Mouse (Mus musculus) cerebellum, adult 11-12 months (tissue): Measurements from ENCODE around the gene Pars2.

ENCODE experiments used
- DNase-seq: peaks from one replicate; pipeline ENCODE4 v3.0.0; 2022

Gene Pars2

DNA sequence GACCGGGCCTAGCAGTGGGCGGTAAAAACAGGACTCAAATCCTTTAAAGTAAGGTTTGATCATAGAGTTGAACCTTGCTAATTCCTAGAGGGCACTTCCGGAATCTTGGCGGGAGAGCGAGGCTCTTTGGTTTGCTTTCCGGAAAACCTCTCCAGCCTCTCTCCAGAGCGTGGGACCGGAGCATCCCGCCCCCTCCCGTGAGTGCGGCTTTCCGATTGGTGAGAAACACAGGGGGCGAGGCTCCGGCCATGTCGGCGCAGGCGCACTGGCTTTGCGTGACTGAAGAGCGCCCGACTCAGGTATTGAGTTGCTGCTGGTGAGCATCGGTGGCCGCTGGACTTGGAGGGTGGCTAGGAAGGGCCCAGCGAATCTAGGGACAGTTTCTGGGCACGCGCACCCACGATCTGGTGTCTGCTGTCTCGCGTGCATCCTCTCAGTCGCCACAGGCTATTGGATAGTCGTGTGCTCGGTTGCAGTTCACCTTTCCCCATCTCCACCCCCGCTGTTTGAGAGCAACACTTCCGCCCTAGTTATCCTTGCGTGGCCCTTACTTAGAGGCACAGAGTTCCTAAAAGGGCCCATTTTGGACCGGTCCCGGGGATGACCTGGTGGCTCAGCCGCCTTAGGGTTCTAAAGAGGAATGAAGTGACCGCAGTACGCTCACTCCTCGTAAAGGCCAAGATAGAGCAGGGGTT is at the start of gene Pars2:
TSS of gene Pars2 (plus strand) at position 237 of the 695 bp plus-strand sequence.
- DNase-seq: peak; percentile 99

GRCm38 (mm10) chr4:106606639-106607554 is 44.0 kb upstream of the Pars2 start:
- no peak for DNase-seq

- DNase-seq: no peak
These were observed 43.0 kb upstream of the Pars2 start for GRCm38 (mm10) chr4:106607905-106608304.

- DNase-seq: no peak
These were observed 37.8 kb upstream of the Pars2 start for GRCm38 (mm10) chr4:106613105-106613504.

- DNase-seq: no peak
These were observed 37.3 kb upstream of the Pars2 start for GRCm38 (mm10) chr4:106613560-106613959.

GRCm38 (mm10) chr4:106614180-106614797 is 36.6 kb upstream of the Pars2 start:
- DNase-seq: peak; percentile 32

DNA sequence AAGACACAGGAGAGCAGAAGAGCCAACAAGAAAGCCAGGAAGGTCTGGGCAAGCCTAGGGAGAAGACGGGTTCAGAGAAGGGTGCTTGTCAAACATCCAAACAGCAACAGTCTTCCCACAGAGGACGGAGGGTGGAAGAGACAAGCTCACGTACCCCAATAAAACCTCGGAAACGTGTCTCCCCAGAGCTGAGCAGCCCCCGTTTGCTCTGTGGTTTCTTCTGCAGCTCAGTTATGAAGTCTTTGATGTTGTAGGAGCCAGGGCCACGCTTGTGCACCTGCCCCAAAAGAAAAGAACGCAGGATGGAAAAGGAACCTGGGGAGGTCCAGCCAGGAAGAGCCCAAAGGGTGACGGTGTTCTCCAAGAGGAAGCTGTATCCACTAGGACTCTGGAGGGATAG is 36.0 kb upstream of the Pars2 start:
- DNase-seq: no peak

GRCm38 (mm10) chr4:106615637-106616036 is 35.2 kb upstream of the Pars2 start:
- DNase-seq: no peak

- no peak for DNase-seq
These were observed 33.8 kb upstream of the Pars2 start, which contains the start of gene Lexm for GRCm38 (mm10) chr4:106617056-106617455. TSS of gene Lexm (minus strand) at chr4:106617241.

GRCm38 (mm10) chr4:106618898-106619297 is 32.0 kb upstream of the Pars2 start:
- no peak for DNase-seq

GRCm38 (mm10) chr4:106621428-106621827 is 29.4 kb upstream of the Pars2 start:
- no peak for DNase-seq

DNA sequence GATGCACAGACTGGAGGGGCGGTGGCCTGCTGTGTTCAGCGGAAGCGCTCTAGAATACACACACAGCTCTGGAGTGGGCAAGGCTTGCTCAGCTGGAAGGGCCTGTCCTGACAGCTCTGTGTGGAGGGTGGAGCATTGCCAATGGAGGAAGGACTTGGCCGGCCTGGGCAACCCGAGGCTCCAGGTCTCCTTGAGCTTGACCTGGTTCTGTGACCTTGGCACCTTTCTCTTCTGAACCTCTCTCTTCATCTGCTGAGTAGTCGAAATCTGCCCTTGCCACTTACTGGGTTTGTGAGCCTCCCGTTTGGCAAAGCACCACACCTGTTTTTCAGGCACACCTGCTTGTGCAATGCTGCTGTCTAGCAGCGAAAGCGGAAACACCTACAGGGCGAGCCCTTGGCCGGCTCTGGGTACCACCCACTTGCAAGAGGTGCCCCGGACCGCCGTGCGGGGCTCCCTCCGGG is 28.8 kb upstream of the Pars2 start, which contains the start of gene Ttc22:
TSS of gene Ttc22 (plus strand) at position 403 of the 464 bp plus-strand sequence.
- DNase-seq: no peak

DNA sequence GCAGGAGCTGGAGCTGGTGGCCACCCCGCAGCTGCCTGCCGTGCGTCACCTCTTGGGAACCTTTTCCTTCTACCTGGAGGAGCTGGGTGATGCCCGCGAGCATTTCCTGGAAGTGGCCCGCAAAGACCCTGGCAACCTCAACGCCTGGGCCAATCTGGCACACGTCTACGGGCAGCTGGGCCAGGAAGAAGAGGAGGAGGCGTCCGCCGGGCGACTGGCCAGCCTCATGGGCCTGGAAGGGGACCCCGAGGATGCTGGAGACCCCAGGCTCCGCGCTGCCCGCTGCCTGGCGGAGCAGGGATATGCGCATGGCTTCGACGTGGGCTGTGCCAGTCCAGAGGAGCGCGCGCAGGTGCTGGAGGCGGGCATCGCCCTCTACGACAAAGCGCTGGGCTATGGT is 28.2 kb upstream of the Pars2 start:
- DNase-seq: no peak

GRCm38 (mm10) chr4:106624271-106624670 is 26.6 kb upstream of the Pars2 start:
- DNase-seq: no peak

DNA sequence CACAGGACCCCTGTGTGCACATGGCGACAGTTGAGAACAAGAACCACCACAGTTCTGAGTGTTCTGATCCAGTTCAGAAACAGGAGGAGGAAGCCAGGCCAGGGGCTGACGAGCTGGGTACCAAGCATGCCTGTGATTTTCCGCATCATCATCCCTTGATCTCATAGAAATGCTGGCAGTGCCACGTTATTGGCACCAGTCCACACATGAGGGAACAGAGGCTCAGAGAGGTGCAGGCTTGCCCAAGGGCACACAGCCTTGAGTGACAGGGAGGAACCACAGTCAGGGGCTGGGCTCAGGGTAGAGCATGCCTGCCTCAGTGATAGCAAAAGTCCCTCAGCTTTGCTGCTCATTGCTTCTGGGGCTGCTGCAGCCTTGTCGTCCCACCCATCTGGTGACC is 23.1 kb upstream of the Pars2 start:
- DNase-seq: no peak

DNA sequence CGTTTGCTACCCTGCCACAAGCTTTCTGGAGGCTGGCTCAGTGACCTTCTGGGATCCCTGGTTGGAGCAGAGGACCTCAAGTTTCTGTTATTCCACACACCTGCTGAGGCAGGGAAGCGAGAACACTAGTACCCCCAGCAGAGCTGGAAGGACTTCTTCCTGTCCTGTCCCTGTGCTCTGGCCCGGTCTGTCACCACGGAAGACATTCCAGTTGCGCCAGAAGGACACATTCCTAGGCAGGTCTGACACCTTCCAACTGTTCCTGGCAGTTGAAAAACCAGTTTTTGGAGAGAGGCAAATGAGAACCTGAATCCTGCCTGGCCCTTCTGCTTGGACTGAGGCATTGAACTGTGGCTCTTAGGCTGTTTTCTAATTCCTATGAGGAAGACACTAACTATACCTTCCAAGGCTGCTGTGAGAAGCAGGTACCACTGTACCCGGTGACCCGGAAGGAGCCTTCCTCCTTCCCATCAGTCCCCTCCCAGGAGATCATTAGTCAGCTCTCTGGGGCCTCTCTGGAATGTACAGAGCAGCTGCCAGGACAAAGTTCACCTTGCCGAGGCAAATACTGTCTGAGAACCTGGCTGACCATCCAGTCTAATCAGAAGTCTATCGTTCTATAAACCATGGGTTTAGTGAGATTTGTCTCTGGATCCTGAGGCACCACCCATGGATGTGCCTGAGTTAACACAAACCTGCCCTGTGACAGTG is 22.1 kb upstream of the Pars2 start:
- DNase-seq: no peak

GRCm38 (mm10) chr4:106629374-106629773 is 21.5 kb upstream of the Pars2 start:
- DNase-seq: no peak

- peak; percentile 72 for DNase-seq
These were observed 20.3 kb upstream of the Pars2 start for GRCm38 (mm10) chr4:106630333-106631220.

- no peak for DNase-seq
These were observed 18.6 kb upstream of the Pars2 start for GRCm38 (mm10) chr4:106632313-106632712.

GRCm38 (mm10) chr4:106633281-106634085 is 17.4 kb upstream of the Pars2 start:
- DNase-seq: no peak

DNA sequence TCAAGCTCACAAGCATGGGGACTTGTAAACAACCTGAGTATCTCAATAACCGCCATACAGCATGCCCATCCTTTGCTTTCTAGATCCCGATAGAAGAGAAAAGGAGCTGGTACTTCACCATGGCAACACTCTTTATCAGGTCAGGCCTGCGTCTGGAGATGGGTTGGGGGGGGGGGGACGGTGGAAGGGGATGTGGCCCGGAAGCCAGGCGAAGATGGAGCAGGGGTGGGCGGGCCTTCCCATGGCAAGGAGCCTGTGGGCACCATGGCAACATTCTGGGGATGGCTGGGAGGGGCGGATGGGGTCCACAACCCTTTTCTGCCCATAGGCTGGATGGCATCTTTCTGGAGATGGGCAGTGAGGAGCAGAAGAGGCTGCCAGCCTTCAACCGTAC is 16.8 kb upstream of the Pars2 start:
- DNase-seq: no peak
